Mouse (Mus musculus) embryo, embryonic 11.5 days (tissue): ENCODE measurements at regions not wholly inside any gene's neighbourhood (a gene's known extent, or its start where the extent isn't known, plus 50 kb on each side); places are given as distances from the start of the nearest gene placed in this dataset.

Experiments used
- DNase-seq: peaks from one replicate; pipeline ENCODE4 v3.0.0-alpha.2; 2012; ENCODE audit warnings: low read depth, low spot score

DNA sequence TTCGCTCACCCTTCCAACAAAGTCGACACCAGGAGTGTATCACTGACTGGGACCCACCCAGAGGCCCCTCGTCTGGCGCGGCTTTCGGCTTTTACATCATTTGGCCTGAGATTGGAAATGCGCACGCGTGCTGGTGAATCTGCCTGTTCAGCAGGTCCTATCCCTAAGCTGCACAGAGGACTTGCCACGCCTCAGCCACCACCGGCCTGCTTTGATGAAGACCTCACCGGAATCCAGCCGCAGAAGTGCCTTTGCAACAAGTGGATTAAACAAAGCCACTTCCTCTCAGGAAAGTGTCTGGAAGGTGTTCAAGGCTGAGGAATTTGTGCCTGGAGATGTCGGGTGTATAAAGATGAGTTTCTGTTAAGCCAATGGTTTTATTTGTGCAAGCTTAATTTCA lies 143.3 kb upstream of the Zc3h12a start:
- DNase-seq, result no peak

DNA sequence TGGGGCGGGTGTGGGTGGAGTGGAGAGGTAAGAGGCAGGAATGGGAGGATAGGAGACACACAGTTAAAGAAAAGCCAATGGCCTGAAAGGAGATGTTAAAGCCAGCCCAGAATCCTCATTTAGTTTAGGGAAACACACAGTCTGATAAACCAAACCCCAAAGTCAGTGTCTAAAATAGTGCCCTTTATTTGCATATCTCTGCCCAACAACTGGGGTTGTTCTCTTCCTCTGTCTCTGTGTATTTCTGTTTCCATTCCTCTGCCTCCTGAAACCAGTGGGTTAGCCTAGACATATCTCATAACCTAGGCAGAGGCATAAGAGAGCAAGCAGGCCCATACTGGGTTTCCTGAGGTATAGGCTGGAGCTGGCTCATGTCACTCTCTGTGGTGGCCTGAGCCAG lies 138.6 kb upstream of the Zc3h12a start:
- no peak for DNase-seq

DNA sequence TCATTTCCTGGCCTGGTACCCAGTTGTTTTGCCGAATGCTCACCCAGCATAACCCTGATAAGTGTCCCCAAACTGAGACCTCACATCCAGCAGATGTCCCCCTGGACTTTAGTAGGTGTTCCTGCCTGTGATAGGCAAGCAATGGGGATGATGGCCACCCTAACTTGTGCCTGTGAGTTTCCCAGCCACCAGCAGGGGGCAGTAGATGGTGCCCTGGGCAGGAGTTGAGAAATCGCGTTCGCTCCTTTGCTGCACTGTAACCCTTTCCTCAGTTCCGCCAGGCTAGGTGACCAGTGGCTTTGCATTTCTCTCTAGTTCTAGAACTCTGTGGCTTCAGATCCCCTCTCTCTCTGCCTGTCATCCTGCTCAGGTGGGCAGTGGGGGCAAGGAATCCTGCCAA lies 137.9 kb upstream of the Zc3h12a start:
- DNase-seq, result peak; percentile 47

DNA sequence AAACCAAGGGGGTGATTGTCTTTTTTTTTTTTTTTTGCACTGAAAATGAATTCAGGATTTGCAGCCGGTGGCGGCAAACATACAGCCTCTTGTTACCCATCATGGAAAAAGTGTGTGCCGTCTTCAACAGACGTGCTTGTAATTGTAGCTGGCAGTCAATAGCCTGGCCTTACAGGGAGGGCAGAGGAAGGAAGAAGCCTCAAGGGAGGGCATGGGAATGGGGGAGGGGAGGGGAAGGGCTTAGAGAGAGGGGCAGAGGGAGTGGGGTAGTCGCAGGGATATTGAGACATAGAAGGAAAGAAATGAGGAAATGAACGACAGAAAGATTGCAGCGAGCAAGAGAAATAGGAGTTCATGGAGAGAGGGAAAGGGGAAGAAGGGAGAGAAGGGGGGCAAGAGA lies 137.4 kb upstream of the Zc3h12a start:
- DNase-seq, result no peak

DNA sequence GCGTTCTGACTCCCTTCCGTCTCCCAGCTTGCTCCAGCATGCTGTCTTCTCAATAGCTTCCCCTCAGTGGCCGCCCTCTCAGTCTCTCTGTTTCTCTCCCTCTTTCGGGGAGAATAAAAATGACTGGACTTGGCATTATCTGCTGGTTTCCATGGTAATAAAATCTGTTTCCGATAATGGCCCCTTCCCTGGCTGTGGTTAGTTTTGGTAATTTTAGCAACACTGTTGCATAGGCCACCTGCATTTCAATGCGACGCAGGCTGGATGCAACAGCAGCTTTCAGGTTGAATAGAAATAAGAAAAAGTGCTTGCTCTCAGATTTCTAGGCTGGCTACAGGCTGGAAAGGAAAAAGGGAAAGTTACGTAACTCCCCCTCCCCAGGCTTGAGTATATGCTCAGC lies 133.9 kb upstream of the Zc3h12a start:
- no peak for DNase-seq

DNA sequence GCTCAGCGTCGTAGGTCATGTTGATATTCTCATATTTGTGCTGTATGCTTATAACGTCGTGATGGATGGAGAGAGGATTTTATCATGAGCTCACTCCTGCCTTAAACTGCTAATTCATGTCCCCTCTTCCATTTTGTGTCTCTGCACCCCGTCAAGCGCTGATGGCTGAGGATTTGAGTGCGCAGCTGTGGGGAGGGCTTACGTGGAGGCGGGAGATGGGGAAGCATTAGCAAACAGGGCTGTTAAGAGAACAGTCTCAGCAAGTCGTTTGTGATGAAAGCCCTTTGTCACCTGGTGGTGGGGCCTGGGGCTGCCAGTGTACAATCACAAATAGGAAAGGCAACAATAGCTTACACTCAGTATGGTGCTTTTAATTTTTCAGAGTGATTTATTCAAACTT lies 131.7 kb upstream of the Zc3h12a start:
- DNase-seq, result no peak

DNA sequence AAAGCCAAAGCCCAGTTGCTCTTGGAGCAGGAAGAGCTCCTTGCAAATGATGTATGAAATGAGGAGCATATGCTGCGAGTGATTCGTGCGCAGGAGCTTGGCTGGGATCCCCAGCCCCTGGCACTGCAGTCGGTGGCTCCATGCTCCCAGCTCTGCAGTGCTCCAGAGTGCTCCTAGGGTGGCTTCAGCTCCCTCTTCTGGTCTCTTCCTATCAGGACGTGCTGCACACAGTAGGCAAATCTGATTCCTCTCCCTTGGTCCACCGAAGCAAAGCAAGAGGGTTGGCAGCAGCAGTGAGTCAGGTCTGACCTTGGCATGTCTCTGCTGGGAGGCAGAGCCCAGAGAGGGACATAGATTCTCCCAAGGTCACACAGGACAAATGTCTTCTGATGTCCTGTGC lies 130.3 kb upstream of the Zc3h12a start:
- DNase-seq, result no peak

DNA sequence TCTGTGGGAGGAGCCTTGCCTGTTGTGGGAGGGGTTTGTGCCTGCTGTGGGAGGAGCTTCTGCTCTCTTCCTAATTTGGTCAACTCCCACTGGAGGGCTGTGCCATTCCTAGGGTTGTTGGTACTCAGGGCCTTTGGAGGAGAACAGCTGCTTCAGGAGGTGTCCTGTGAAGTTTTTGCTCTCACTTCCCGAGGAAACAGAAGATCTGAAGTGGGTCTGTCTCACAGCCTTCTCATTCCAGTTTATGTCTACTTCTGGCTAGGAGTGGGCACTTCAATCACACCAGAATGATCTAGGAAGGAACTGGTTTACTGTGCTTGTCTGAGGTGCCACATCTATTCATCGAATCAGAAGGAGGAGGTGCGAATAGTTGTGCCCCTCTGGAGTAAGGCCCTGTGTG lies 125.5 kb upstream of the Zc3h12a start:
- no peak for DNase-seq

DNA sequence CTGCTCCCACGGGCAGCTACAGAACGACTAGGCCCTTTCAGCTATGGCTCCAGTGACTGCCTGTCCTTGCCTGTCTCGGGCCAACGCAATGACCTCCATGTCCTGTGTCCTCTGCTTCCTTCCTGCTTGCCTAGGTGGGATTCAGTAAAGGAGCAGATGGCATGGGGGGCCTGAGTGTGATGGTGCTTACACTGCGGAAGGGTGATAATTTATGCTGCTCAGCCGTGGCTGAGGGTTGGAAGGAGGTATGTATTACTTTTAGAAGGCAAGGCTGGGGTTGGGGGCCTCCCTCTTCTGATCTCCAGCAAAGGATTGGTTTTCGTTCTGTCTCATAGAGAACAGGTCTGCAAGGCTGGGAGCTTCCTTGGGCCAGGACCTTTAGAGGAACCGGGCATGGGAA lies 124.6 kb upstream of the Zc3h12a start:
- DNase-seq, result no peak

DNA sequence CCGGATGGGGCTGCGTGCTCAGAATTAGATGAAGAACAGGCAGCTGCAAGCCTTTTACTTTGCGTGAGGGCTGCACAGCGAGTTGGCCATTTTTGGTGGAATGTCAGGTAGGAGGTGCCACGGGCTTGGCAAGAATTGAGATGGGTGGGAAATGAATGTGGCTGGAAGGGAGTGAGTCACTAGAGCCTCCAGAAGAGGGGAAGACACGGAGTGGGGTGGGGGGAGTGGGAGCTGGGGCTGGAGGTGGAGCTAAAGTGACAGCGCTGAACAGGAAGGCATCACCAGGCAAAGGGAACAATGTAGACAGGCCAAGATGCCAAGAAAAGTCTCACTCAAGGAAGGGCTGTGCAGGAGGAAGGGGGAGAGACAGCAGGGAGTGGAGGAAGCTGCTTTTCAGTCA lies 121.4 kb upstream of the Zc3h12a start:
- DNase-seq, result no peak

DNA sequence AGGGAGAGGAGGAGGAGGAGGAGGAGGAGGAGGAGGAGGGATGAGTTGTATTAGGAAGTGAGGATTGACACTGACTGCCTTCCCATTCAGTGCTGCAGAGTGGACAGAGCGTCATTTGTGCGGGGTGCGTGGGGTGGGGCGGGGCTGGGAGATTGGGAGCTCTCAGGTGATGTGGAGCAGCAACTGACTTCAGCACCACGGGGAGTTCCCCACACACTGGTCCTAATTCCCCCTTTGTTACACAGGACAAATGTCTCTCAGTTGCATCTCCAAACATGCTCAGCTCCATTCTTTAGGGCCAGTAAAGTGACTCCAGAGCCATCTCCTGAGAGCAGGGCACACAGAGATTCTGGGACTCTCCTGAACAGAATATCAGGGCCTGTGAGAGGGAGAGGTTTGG lies 118.5 kb upstream of the Zc3h12a start:
- DNase-seq, result peak; percentile 17

DNA sequence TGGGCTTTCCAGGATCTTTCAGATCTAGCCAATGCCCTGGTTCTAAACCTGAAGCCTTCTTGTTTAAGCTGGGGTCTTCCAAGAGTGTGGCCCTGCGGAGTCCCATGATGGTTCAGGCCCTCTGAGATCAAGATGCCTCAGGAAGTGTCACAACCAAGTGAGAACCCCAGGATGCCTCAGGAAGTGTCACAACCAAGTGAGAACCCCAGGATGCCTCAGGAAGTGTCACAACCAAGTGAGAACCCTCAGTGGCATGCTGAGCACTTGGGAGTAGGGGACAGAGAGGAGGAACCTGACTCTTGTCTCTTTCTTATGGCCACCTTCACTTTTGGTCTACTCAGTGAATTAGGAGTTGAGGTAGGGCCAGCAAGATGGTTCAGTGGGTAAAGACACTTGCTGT lies 114.9 kb upstream of the Zc3h12a start:
- no peak for DNase-seq

DNA sequence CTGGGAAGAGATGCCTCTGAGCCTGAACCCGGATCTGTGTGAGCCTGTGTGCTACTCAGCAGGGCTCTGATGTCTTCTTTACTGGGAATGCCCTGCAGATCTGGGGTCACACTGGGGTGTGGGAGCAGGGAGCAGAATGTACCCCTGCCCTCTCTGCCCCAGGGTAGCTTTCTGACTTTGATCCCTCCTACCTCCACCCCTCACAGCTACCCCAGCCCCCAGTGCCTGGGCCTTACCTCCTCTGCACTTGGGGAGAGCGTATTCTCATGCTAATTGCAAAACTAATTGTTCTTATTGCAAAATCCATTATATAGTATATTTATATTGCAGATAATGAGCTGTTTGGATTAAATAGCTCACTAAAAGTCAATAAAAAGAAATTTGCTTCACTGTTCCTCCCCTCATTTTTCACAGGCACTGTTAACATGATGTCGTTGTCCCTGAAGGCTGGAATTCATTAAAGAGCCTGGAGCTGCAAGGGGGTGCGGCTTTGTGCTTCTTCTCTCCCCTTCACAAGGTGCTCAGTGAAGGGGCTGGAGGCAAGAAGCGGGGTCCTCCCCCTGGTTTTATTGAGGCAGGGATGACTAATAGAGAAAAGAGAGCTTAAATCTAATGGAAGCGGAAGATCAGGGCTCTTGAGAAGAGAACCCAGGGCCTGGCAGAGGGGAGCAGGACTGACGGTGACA lies 114.1 kb upstream of the Zc3h12a start:
- no peak for DNase-seq

DNA sequence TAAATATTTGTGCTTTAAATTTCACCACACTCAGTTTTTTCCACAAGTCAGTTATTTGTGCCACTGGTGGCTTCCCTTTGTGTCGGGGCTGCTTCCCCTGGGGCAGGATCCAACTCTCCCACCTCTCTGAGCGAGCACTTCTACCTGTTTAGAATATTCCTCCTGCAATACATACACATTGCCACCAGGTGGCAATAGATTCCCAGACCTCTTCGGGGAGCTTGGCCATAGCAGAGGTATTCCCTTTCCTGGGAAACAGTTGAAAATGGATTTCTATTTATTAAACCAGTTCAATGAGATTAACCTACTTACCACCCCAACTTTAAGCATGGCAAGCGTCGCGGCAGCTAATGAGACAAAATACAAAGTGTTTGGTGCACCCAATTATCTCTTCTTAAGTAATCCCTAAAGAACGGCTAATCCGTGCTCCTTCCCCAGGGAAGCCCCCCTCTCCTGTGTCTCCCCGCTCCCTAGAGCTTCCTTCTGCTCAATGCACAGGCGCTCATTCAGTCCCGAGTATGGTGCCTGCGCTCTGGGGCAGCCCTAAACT lies 104.1 kb upstream of the Zc3h12a start:
- peak; percentile 22 for DNase-seq

DNA sequence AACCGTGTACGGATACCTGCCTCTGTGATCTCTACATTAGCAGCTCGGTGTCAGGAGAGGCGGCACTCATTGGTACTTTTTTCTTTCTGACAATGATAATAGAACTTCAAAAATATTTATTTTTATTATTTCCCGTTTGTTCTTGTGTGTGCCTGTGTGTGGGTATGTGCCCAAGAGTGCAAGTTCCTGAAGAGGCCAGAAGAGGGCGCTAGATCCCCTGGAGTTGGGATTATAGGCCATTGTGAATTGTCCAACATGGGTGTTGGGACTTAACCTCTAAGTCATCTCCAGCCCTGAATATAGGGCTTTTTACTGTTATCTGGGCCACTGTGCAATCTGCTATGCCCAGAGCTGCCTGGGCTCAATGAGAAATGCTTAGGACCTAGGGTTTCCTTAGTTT lies 99.6 kb upstream of the Zc3h12a start:
- DNase-seq, result no peak

DNA sequence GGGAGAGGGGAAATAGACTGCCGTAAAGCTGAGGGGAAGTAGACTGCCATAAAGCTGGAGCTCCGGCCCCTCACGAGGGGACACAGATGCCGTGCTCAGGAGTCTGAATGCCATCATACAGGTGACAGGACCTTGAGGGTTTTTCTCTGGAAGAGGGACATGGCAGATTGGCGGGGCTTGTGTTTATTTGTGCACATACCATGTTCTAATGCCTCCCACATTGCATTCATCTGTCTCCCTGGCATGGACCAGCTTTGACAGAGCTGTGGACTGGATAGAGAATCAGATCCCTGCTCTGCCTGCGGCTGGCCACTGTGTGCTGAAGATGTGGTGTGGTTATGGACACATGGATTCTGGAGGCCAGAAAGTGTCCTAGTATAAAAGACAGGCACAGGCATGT lies 95.3 kb upstream of the Zc3h12a start:
- no peak for DNase-seq

DNA sequence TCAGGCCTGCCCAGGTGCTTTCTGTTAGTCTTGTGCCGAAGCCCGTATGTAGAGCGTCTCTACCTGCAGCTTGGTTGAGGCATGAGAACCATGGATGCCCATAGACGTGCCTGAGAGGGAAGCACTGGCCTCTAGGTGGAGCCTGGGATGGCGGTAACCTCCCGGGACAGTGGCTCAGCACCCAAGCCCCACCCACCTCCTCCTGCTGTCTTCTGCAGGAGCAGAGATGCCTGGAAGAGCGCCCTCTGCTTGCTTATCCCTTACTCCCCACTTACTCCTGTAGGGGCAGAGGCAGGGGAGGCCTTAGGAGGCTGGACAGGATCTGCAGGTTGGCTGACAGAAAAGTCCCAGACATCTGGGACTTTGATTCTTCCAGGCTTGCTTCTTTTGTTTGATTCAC lies 92.7 kb upstream of the Zc3h12a start:
- no peak for DNase-seq

DNA sequence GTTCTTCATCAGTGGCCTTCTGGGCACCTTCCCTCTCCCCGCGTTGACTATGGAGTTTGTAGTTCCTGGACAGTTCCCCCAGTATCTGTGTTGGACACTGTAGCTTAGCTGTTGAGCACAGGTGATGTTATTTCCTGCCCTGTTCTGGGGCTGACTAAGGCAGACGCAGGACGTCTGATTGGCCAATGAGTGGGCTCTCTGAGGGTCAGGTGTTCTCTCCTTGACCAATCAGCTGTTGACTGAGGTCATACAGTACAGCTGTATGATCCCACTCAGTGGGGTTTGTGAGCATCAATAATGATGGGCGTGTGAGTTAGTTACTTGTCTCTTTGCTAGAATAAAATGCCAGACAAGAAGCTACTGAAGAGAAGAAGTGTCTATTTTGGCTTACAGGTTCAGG lies 91.6 kb upstream of the Zc3h12a start:
- no peak for DNase-seq

DNA sequence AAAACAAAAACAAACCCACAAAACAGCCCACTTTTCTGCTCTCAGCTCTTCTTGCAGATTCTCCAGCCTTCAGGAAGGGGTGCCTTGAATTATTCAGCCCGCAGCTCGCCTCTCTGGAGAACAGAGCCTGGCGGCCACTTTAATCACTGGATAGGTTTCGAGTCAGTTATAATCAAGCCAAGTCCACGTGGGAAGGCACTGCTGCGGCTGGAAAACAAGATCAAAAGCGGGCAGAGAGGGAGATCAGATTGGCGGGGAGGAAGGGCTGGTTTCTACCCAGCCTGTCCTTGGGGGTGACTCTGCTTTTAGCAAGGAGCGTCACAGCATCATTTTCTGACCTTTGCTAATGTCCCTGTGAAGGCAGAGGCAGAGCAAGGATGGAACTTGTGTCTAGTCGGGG lies 86.7 kb upstream of the Zc3h12a start:
- no peak for DNase-seq

DNA sequence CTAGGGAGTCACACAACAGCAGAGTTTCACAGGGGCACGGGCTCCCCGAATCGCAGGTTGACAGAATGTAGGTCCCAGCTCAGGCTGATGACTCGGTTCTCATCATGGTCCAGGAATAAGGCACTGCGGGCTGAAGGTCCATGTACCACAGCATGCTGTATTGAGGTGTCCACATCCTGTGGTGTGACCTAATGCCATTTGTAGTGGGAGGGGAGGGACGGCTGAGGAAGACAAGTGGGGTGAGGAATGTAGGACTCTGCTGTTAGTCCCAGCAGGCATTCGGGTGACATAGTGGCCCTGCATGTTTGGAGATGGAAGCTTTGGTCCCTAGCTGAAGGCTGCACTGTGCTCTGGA lies 84.5 kb upstream of the Zc3h12a start:
- DNase-seq, result no peak

DNA sequence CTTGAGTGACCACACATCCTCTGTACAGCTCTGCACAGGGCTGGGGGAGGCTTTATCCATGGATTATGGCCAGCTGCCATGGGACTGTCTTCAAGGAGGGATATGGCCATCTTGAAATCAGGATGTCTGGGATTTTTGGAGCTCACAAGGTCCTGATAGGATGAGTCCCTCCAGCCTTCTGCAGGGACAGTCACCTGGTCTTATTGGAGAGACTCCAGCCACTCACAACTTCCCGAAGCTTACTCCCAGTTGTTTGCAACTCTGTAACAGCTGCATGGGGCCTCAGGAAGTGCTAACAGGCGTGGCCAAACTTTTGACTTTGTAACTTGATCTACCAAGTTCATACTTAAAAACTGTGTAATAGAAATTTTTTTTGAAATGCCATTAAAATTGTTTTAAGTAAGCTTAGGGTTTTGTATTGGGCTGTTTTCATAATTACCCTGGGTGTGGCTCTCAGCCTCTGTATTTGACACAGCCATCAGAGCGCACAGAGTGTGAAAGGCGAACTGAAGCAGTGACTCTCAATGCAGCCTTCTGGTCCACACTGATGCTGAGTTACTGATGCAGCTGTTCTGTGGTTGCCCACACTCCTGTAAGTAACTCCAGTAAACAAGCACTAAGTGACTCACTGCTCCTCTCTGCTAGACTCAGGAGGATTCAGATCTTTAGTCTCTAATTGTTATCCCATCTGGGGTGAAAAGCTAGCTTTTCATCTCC lies 84.0 kb upstream of the Zc3h12a start:
- DNase-seq, result no peak

DNA sequence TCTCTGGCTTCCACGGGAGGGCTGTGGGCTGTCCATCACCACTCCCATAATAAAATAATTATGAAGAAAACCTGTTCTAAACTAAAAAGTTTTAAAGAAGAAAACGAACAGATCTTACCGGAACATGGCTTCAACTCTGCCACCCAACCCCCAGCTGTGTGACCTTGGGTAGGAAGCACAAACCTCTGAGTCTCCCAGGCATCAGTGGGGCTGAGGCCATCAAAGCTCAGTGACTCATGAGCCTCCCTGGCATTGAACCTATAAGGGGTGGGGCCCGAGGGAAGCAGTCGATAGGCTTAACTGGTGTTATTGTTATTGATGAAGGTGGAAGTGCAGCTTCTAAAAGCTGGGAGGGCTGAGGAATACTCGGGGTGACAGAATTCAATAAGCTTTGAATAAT lies 83.1 kb upstream of the Zc3h12a start:
- DNase-seq, result no peak

DNA sequence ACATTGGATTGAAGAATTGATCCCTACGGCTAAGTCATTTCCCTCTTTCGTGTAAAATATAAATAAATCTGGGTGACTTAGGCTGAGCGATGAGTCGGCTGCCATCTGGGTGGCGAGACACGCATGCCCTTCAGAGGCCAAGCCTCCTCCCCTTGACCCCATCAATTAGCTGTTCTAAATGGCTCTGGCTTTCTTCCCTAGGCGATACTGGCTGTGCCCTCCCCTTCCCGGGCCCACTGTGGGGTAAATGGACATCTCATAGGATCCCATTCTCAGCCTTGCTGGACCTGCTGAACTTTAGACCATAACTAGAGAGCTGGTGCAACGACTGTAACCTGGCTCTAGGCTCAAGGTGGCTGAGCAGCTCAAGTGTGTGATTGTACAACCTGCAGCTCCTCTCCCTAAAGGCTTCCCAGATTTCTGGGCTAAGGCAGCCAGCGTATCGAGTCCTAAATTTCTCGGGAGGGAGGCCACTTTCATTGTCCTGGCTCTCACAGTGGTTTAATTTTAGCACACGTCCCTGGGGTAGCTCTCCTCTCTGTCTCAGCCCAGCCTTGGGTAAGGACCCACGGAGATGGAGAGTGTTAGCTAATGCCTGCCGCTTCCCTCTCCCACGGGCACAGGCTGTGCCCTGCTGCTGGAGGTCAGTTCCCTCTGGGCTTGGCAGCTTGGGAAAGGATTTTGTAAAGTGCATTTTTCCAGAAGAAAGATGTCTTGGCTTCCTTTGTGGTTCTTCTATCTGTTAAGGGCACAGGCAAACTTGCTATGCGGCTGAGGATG lies 80.7 kb upstream of the Zc3h12a start:
- DNase-seq, result no peak
